14 mouse cellular contexts compared by ENCODE assay signal in genomic region chr1:139039529-139040230, GRCm38 (mm10).
DNase-seq lines count a peak whose midpoint lies in the region; ATAC-seq lines count a peak whose summit lies in the region.
"Had no signal": no experiment of that assay in that cellular context is flagged by ENCODE, and none has a peak within 500 bp of the region (broad histone marks: within the 10 kb centered on the region; RNA-seq: fewer than 3 reads in every experiment).

No protein-coding gene starts in this region.

- peak; percentile 71; the same call in 1 of the 2 replicates for ATAC-seq in midbrain, embryonic 12.5 days (ENCODE audit: low FRiP score, low read depth)
- ATAC-seq in midbrain, embryonic 16.5 days, result no peak
- 0 out of 2 replicates have a peak, but pooled peaks have one; percentile 20 for ATAC-seq in neutrophil, adult 5-6 weeks (ENCODE audit: extremely low read depth, insufficient number of reproducible peaks, low FRiP score, poor library complexity, severe bottlenecking)
- ATAC-seq: intestine, embryonic 16.5 days had no signal

- H3K27me3 ChIP-seq in midbrain, embryonic 12.5 days, result no peaks in the 10 kb centered on the region
- H3K27me3 ChIP-seq in midbrain, embryonic 16.5 days (ENCODE audit: control insufficient read depth, insufficient read depth, low read depth, low read length), result no peaks in the 10 kb centered on the region
- H3K27me3 ChIP-seq: liver, embryonic 13.5 days had no signal

- no peak overlapping the region for H3K4me3 ChIP-seq in midbrain, embryonic 12.5 days
- no peak overlapping the region for H3K4me3 ChIP-seq in midbrain, embryonic 16.5 days (ENCODE audit: low read depth, low read length)
- H3K4me3 ChIP-seq: left cerebral cortex, adult 2 months; liver, embryonic 13.5 days had no signal

- peak; percentile 26 for DNase-seq in cerebellum, adult 11 months
- DNase-seq in cerebellum, postnatal 25 days, result peak; percentile 57 to 74
- no peak for DNase-seq in adrenal gland, postnatal 4 days (ENCODE audit: low spot score in 2 of 2)
- no peak for DNase-seq in thymus, postnatal 4 days
- DNase-seq: adrenal gland, postnatal 36 days; heart, adult 11 months; kidney, postnatal 36 days; liver, embryonic 13.5 days; lung, postnatal 14 days had no signal

- H3K4me2 ChIP-seq in midbrain, embryonic 12.5 days (replicated peaks), result no peak overlapping the region
- no peak overlapping the region for H3K4me2 ChIP-seq in midbrain, embryonic 16.5 days (ENCODE audit: low read length)
- H3K4me2 ChIP-seq: liver, embryonic 13.5 days had no signal

- peaks cover 16% of the 10 kb centered on the region for H3K4me1 ChIP-seq in midbrain, embryonic 12.5 days
- peaks cover 7% of the 10 kb centered on the region; the same call in 1 of the 2 replicates for H3K4me1 ChIP-seq in midbrain, embryonic 16.5 days (ENCODE audit: control insufficient read depth, insufficient read depth, low read length)

- 40% methylated on average over 7 of the region's 7 CpGs for WGBS in midbrain, embryonic 12.5 days
- 47% methylated on average over 7 of the region's 7 CpGs for WGBS in midbrain, embryonic 16.5 days

- H3K9me3 ChIP-seq in midbrain, embryonic 12.5 days, result no peaks in the 10 kb centered on the region
- H3K9me3 ChIP-seq in midbrain, embryonic 16.5 days (replicated peaks; ENCODE audit: control insufficient read depth, low read length, poor library complexity, severe bottlenecking), result no peaks in the 10 kb centered on the region
- H3K9me3 ChIP-seq: liver, embryonic 13.5 days had no signal

- no peaks in the 10 kb centered on the region for H3K36me3 ChIP-seq in midbrain, embryonic 12.5 days
- H3K36me3 ChIP-seq in midbrain, embryonic 16.5 days (ENCODE audit: control insufficient read depth, insufficient read depth, low read length), result no peaks in the 10 kb centered on the region
- H3K36me3 ChIP-seq: liver, embryonic 13.5 days had no signal

- H3K27ac ChIP-seq in midbrain, embryonic 12.5 days (replicated peaks), result peak overlapping the region; percentile 22; the same call in 1 of the 2 replicates
- no peak overlapping the region; the same call in 1 of the 2 replicates for H3K27ac ChIP-seq in midbrain, embryonic 16.5 days (ENCODE audit: low read length)
- H3K27ac ChIP-seq: left cerebral cortex, adult 2 months; liver, embryonic 13.5 days had no signal

- H3K9ac ChIP-seq in midbrain, embryonic 12.5 days (replicated peaks), result no peak overlapping the region
- H3K9ac ChIP-seq in midbrain, embryonic 16.5 days (ENCODE audit: low read depth, low read length), result no peak overlapping the region
- H3K9ac ChIP-seq: liver, embryonic 13.5 days had no signal

Comparison
In these comparisons a context has a peak if more than half of its experiments do, and no peak if none do; other contexts are left out.
1. DNase-seq: peak in cerebellum, adult 11 months (single experiment) and cerebellum, postnatal 25 days (2 of 2); none in adrenal gland, postnatal 4 days (0 of 2) and thymus, postnatal 4 days (single experiment).